Mouse (Mus musculus) brain, embryonic 14.5 days (tissue): ENCODE measurements around the gene Rbbp5. TPM values are rescaled to one million over a fixed set of nuclear protein-coding genes. Genes with fewer than 3 reads are reported as not detected.

Experiments
- DNase-seq: peaks from one replicate; pipeline ENCODE4 v3.0.0-alpha.2; 2011; ENCODE audit warnings: low read depth
- CTCF ChIP-seq: fragments of 200-500 bp; IDR thresholded peaks from 2 replicates; pipeline ENCODE4 v1.5.1; 2012; ENCODE audit warnings: inconsistent platforms, mild to moderate bottlenecking, moderate library complexity, borderline replicate concordance; ENCODE audit not compliant: insufficient read depth, insufficient read length; ENCODE audit errors: extremely low read depth
- POLR2A ChIP-seq: fragments of 200-500 bp; IDR thresholded peaks from 2 replicates; pipeline ENCODE4 v1.6.1; 2012; ENCODE audit warnings: mild to moderate bottlenecking, inconsistent platforms, borderline replicate concordance; ENCODE audit not compliant: poor library complexity, insufficient read depth, insufficient read length, severe bottlenecking; ENCODE audit errors: extremely low read depth
- polyA plus RNA-seq: library from polyadenylated mRNA; depleted of rRNA; stranded (reverse); fragments of >200 nt; gene quantifications from 2 replicates; pipeline ENCODE4 v1.2.3, GENCODE M21; 2012

The Rbbp5 gene
- polyA plus RNA-seq, 1 experiment: 51.7 TPM

DNA sequence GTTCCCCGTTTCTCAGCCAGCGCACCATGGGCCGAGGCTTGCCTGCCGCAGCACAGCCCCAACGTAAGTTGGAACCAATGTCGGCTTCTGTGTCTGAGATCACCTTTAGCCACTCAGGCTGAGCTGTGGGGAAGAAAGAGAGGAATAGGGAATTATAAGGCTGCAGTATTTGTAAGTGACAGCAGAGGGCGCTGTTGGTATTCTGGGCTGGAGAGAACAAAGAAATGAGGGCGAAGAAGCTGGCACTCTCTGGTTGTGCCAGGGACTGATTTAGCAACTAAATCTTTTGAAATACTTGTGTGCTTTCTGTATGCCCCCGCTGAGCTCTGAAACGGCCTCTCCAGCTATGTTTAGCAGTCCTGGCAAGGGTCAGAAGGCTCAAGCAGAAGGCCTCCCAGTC, 48.7 kb downstream of the Rbbp5 start:
- TF ChIP-seq POLR2A (no peak), CTCF (peak; percentile 87)
- peak; percentile 94 for DNase-seq

- DNase-seq: no peak
- TF ChIP-seq POLR2A: no peak
- TF ChIP-seq CTCF: no peak
Measured at GRCm38 (mm10) chr1:132528071-132528470, 50.9 kb downstream of the Rbbp5 start.

GRCm38 (mm10) chr1:132528647-132529334, 51.6 kb downstream of the Rbbp5 start:
- TF ChIP-seq POLR2A (no peak), CTCF (no peak)

DNA sequence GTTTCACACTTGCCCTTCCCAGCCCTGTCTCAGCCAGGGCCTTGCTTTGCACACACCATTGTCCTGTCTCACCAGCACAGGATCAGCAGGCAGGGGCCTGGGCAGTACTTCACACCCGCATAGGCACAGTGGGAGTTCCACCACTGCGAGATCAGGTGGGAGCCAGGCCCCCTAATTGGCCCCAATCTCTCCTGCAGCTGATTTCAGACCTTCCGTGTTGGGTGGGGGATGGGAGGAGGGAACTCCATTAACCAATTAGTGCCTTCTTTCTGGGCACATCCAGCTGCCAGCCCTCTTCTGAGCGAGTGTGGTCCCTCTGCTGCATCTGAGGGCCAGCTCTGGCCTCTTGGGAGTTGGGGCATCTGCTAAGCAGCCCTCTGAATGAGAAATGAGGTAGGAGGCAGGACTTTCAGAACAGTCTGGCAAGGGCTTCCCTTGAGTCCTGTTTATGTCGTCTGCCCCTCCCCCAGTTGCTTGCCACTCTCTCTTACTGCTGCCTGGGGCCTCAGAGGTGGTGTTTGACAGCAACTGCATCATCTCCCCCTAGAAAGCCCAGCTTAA, 53.5 kb downstream of the Rbbp5 start:
- TF ChIP-seq CTCF: no peak
- TF ChIP-seq POLR2A: no peak
- DNase-seq: peak; percentile 89

More at GRCm38 (mm10) chr1:132528647-132529334, 51.6 kb downstream of the Rbbp5 start:
- DNase-seq: no peak

DNA sequence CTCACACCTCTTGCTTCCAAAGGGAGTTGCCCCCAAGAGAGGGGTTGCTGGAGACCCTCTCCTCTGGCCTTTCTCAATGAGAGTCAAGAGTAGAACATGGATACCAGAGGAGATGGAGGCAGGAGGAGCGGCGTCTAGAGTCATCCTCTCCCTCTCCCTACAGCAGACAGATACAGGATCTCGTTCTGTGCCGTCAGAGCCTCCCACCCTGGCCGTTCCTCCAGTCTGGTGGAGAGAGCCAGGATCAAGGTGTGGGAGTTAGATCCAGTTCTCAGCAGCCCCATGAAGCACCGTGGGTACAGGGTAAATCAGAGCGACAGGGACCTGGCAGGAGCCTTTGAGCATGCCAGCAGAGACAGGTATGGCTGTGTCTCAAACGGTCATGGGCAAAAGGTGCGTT, 55.4 kb downstream of the Rbbp5 start:
- no peak for TF ChIP-seq POLR2A
- no peak for TF ChIP-seq CTCF
- DNase-seq: no peak

- TF ChIP-seq CTCF (no peak), POLR2A (no peak)
- peak; percentile 67 for DNase-seq
Measured at GRCm38 (mm10) chr1:132533840-132534239, 56.7 kb downstream of the Rbbp5 start.

- TF ChIP-seq CTCF (no peak), POLR2A (no peak)
Measured at GRCm38 (mm10) chr1:132535541-132535940, 58.4 kb downstream of the Rbbp5 start.

GRCm38 (mm10) chr1:132536416-132536815, 59.3 kb downstream of the Rbbp5 start:
- no peak for DNase-seq
- TF ChIP-seq POLR2A: no peak
- TF ChIP-seq CTCF: no peak

More at GRCm38 (mm10) chr1:132535541-132535940, 58.4 kb downstream of the Rbbp5 start:
- no peak for DNase-seq

DNA sequence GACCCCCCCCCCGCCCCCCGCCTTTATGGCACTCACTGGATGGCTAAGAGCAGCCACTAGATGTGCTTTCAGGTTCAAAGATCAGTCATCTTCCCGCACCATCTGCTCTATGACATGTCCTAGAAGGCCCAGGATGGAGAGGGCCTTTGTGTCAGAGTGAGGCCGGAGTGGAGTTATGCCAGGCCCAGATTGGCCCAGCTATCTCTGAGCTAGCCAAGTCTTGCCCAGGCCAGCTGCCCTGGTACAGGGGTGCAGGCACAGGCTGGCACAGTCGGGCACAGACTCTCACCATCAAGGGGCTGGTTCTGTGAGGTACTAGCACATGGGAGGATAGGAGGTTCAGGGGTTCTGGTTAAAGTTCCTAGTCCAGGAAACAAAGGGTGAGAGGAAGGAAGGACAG, 60.6 kb downstream of the Rbbp5 start:
- no peak for DNase-seq
- TF ChIP-seq CTCF (no peak), POLR2A (no peak)

DNA sequence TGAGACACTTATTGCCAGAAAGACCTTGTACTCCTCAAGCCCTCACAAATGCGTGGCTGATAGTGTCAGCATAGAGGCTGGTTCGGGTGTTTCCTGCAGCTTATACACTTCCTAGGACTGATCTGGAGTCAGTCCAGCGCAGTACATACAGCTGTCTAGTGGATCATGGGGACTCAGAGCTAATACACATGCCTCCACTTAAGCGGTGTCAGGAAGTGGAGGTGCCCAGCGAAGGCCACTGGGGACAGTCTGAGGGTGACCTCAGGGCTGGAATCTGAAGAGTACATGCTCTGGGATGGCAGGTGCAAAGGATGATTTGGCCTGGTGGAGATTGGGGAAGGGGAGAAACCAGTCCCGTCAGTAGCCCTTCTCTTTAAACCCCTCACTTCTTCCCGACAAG, 63.5 kb downstream of the Rbbp5 start:
- DNase-seq: no peak
- no peak for TF ChIP-seq POLR2A
- no peak for TF ChIP-seq CTCF

GRCm38 (mm10) chr1:132541171-132541823, 64.1 kb downstream of the Rbbp5 start:
- no peak for TF ChIP-seq CTCF
- no peak for TF ChIP-seq POLR2A
- DNase-seq: no peak
